Mouse (Mus musculus) forebrain, embryonic 16.5 days (tissue): ENCODE data around the gene M1ap. TPM values are rescaled to one million over a fixed set of nuclear protein-coding genes. Genes with fewer than 3 reads are reported as not detected.
A peak's percentile ranks its signal among the peaks of the same experiment; 100 is the strongest.

Source experiments
- ATAC-seq: fragments of 200-750 bp; cut with Nextera tagmentation; 2 replicates; pipeline ENCODE4 v1.8.0; 2017; ENCODE audit warnings: mild to moderate bottlenecking, moderate library complexity
- H3K27ac ChIP-seq: fragments of 300-500 bp; sonication (generic); 2 replicates; pipeline ENCODE4 v1.5.1; 2014; ENCODE audit warnings: low read length, control low read depth
- H3K27me3 ChIP-seq: fragments of 300-500 bp; sonication (generic); replicated peaks from 2 replicates; pipeline ENCODE4 v1.6.1; 2014; ENCODE audit warnings: low read length; ENCODE audit not compliant: control insufficient read depth, insufficient read depth
- H3K36me3 ChIP-seq: fragments of 300-500 bp; sonication (generic); 2 replicates; pipeline ENCODE4 v1.6.1; 2014; ENCODE audit not compliant: control insufficient read depth, insufficient read depth
- H3K4me1 ChIP-seq: fragments of 300-500 bp; sonication (generic); replicated peaks from 2 replicates; pipeline ENCODE4 v1.6.1; 2014; ENCODE audit warnings: low read length; ENCODE audit not compliant: control insufficient read depth, insufficient read depth
- H3K4me2 ChIP-seq: fragments of 300-500 bp; sonication (generic); 2 replicates; pipeline ENCODE4 v1.6.1; 2014; ENCODE audit warnings: mild to moderate bottlenecking, low read length, control low read depth
- H3K4me3 ChIP-seq: fragments of 300-500 bp; sonication (generic); replicated peaks from 2 replicates; pipeline ENCODE4 v1.5.1; 2014; ENCODE audit warnings: mild to moderate bottlenecking, low read length, control low read depth
- H3K9ac ChIP-seq: fragments of 300-500 bp; sonication (generic); replicated peaks from 2 replicates; pipeline ENCODE4 v1.6.1; 2014; ENCODE audit warnings: low read depth, low read length, control low read depth
- H3K9me3 ChIP-seq: fragments of 300-500 bp; sonication (generic); 2 replicates; pipeline ENCODE4 v1.6.1; 2016; ENCODE audit warnings: low read length; ENCODE audit not compliant: control insufficient read depth
- WGBS: fragments of 180-500 bp; shearing (Covaris S2); extraction: QIAGEN DNeasy Blood & Tissue Kit; methylation state at CpG from one replicate; pipeline ENCODE4 v1.1.7; 2014; 5-methylcytosine and 5-hydroxymethylcytosine counted together
- polyA plus RNA-seq: library from polyadenylated mRNA; unstranded; fragments of >200 nt; fragmentation: Nextera tagmentation; extraction: Ambion mirVana; gene quantifications from 2 replicates; pipeline ENCODE4 v1.2.1, GENCODE M21; 2015

The M1ap gene
- polyA plus RNA-seq, 1 experiment from 2014 or later = not detected

DNA sequence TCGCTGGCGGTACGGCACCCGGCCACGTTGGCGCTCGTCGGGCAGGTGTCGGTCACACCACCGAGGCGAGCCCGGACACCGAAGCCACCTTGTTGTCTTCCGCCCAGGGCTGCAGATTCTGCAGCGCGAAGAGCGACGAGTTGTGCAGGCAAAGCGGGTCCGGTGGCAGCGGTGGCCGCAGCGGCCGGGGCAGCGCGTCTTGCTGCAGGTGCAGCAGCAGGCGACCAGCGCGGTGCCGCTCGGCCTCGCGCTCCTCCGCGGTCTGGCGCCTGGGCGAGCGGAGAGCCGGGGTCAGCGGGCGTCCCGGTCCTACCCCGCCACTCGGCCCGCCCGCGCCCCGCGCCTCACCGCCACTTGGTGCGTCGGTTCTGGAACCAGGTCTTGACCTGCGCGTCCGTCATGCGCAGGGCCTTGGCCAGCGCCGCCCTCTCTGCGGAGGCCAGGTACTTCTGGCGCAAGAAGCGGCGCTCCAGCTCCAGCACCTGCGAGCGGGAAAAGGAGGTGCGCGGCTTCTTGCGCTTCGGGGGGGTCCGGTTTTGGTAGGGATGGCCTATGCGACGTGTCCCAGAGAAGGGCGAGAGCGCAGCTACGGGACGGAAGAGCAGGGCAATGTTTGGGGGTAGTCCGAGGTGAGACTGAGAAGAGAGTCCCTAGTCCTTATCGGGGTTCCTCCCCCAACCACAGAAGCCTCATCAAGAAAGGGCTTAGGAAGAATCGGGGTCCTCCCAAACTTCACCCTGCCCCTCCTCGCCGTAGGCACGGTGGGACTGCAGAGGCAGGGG, 122.2 kb downstream of the M1ap start:
- Histone ChIP-seq H3K4me1 (peaks cover 18% of the 10 kb centered on the region), H3K4me3 (no peak overlapping the region), H3K27me3 (peaks cover 80% of the 10 kb centered on the region), H3K36me3 (no peaks in the 10 kb centered on the region), H3K9me3 (no peaks in the 10 kb centered on the region), H3K27ac (no peak overlapping the region), H3K9ac (no peak overlapping the region), H3K4me2 (no peak overlapping the region)
- no peak for ATAC-seq
- WGBS = under 1% methylated on average over 74 of the region's 81 CpGs

DNA sequence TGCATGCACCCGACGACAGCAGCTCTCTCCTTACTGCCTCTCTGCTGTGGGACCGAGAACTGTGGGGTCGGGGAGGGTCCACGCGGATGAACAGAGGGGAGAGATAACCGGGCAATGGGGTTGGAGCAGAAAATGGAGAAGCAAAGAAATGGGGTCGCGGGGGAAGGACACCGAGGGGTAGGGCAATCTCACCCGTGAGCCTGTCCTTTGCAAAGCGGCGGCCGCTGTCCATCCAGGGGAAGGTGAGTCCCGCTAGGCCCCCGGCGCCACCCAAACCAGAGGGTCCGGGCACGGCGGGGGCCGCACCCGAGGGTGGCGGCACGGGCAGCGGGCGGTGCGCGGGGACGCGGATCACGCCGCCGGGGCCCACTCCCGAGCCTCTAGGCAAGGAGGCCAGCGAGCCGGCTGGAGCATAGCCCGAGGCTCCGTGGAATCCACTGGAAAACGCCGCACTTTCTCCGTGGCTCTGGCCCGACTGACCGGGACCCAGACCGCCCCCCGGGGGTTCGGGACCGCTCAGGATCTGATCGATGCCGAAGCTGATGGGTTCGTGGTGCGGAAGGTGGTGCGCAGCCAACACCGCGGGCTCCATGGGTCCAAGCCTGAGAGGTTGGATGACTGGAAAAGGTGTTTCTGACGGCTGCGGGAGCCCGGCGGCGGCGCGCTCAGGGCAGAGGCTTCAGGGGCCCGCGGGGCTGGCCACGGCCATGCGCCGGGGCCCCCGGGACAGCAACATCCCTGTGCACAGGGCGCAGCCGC, 123.0 kb downstream of the M1ap start:
- Histone ChIP-seq H3K4me3 (no peak overlapping the region), H3K27ac (no peak overlapping the region)
- ATAC-seq = peak; percentile 29

DNA sequence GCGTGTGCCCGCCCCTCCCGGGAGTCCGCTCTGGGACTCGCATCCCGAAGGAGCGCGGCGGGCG, 123.4 kb downstream of the M1ap start, which contains the start of gene Tlx2:
Gene Tlx2, minus strand, starts transcription at position 47 of the 64 bp plus-strand sequence.
- Histone ChIP-seq H3K27me3 (peaks cover 79% of the 10 kb centered on the region), H3K36me3 (no peaks in the 10 kb centered on the region), H3K4me3 (no peak within 1 kb of the TSS), H3K4me1 (peaks cover 18% of the 10 kb centered on the region), H3K9me3 (no peaks in the 10 kb centered on the region), H3K9ac (no peak within 1 kb of the TSS), H3K4me2 (no peak within 1 kb of the TSS), H3K27ac (no peak within 1 kb of the TSS)
- 0% methylated on average over 8 of the region's 10 CpGs for WGBS
- no peak for ATAC-seq

More for the DNA sequence above, 123.0 kb downstream of the M1ap start:
- Histone ChIP-seq H3K36me3 (no peaks in the 10 kb centered on the region), H3K9ac (no peak overlapping the region), H3K4me1 (peaks cover 18% of the 10 kb centered on the region), H3K4me2 (no peak overlapping the region), H3K27me3 (peaks cover 79% of the 10 kb centered on the region), H3K9me3 (no peaks in the 10 kb centered on the region)
- WGBS = 1% methylated on average over 67 of the region's 69 CpGs

DNA sequence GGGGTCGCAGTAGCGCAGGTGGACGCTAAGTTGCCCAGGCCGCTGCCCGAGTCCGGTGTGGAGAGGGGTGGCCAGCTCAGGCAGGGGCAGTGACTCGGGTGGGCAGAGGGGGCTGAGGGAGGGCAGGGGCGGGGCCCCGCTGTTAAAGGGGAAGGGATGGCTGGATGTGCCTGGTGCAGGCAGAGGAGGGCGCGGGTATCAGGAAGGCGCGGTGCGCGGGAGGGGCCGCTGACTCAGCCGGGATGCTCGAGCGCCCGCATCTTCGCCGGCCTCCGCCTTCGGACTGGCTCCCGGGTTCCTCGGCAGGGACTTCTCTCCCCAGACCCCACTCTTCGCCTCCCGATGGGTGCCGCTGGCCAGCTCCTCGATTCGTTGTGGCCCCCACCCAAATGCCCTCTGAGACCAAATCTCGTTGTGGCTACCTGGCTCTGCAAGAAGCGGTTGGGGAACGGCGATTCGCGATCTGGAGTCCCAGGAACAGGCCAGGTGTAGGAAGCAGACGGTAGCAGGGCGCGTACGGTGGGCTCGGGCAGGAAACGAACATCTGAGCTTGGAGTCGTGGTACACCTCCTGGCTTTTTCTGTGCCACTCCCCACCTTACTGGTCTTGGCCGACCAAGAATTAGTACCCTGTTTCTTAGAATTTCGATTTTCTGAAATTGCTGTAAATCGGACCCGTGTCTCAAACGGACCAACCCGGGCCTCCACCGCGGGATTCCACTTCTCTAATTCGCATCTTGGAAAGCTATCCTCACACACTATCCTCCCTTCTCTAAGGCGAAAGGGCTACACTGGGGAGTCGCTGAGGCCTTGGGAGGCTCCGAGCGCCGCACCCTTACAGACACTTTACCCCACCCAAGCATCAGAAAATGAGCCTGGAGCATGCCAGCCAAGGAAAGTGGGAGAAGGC, 123.9 kb downstream of the M1ap start:
- H3K9me3 ChIP-seq = no peaks in the 10 kb centered on the region
- no peak overlapping the region for H3K4me3 ChIP-seq
- H3K4me2 ChIP-seq = no peak overlapping the region
- peaks cover 80% of the 10 kb centered on the region for H3K27me3 ChIP-seq
- peaks cover 18% of the 10 kb centered on the region for H3K4me1 ChIP-seq
- under 1% methylated on average over 51 of the region's 58 CpGs for WGBS
- H3K9ac ChIP-seq = no peak overlapping the region
- no peak for ATAC-seq
- H3K36me3 ChIP-seq = no peaks in the 10 kb centered on the region
- no peak overlapping the region for H3K27ac ChIP-seq

DNA sequence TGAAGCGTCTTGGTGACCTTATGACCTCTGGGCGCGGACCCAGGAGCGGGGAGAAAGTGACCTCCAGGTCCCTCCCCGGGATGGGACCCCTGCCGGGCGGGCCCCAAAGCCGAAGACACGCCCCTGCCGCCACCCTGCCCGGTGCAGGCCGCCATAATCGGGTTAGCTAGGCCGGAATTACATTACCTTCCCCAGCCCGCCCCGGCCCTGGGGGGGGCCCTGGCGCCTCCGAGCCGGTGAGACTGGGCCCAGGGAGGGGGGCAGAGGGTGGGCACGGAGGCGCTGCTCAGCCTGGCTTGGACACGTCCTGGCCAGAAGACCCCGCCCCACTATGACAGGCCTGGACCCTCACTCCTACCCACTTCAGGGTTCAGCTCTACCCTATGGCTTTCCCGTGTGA, 124.5 kb downstream of the M1ap start:
- Histone ChIP-seq H3K4me3 (no peak overlapping the region), H3K9ac (no peak overlapping the region), H3K4me2 (no peak overlapping the region), H3K9me3 (no peaks in the 10 kb centered on the region), H3K36me3 (no peaks in the 10 kb centered on the region), H3K27ac (no peak overlapping the region), H3K27me3 (peaks cover 80% of the 10 kb centered on the region), H3K4me1 (peaks cover 18% of the 10 kb centered on the region)
- 1% methylated on average over 23 of the region's 24 CpGs for WGBS
- no peak for ATAC-seq

DNA sequence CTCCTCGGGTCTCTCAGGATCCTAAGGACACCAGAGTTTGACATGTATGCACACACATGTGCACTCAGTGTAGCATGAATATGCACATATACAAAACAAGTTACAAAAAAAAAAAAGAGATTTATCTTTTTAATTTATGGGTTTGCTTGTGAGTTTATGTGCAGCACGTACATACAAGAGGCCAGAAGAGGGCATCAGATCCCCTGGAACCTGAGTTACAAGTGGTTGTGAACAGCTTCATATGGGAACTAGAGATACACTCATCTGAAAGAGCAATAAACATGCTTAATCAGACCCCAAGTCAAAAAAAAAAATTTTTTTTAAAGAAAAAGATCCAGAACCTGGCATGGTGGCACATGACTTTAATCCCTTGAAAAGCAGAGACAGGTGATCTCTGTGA, 128.3 kb downstream of the M1ap start:
- Histone ChIP-seq H3K27ac (no peak overlapping the region), H3K9me3 (no peaks in the 10 kb centered on the region), H3K4me3 (no peak overlapping the region), H3K36me3 (no peaks in the 10 kb centered on the region), H3K9ac (no peak overlapping the region), H3K4me1 (peaks cover 27% of the 10 kb centered on the region), H3K27me3 (peaks cover 51% of the 10 kb centered on the region), H3K4me2 (no peak overlapping the region)
- WGBS = 25% methylated on average over 2 of the region's 2 CpGs
- no peak for ATAC-seq

DNA sequence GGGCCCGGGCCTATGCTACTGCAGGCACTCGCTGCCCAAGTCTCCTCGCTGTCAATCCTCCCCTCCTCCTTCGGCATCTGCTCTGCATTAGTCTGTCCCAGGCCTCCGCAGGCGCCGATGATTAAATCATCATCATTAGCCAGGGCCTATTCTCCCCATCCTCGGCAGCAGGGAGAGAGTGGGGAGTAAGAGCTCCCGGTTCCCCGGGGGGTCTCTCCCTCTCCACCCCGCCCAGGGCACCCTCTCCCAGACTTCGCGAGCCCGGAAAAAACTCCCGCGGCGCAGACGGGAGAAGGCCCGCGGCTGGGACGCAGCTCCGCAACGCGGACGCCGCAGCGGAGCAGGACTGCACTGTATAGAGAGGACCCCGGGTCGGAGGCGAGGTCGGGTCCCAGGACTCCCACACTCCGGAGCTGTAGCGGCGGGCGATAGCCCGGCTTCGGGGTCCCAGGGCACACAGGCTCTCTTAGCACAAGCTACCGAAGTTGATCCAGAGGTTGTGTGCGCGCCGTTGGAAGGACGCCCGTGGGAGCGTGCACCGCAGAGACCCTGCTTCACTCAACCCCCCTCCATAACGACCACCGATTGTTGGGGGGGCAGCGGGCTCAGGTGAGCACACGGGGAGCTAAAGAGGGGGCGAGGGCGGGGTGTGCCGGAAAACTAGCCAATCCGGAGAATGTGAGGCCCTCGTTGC, 131.1 kb downstream of the M1ap start, which contains the start of gene Pcgf1:
Gene Pcgf1, plus strand, starts transcription at position 240 of the 694 bp plus-strand sequence.
- ATAC-seq = peak; percentile 75
- H3K27me3 ChIP-seq = peaks cover 36% of the 10 kb centered on the region
- peak within 1 kb of the TSS; percentile 85 for H3K4me3 ChIP-seq
- H3K9ac ChIP-seq = peak within 1 kb of the TSS; percentile 88
- no peaks in the 10 kb centered on the region for H3K9me3 ChIP-seq
- 0% methylated on average over 54 of the region's 54 CpGs for WGBS
- peaks cover 21% of the 10 kb centered on the region for H3K4me1 ChIP-seq
- H3K27ac ChIP-seq = peak within 1 kb of the TSS; percentile 94
- peaks cover 8% of the 10 kb centered on the region for H3K36me3 ChIP-seq
- H3K4me2 ChIP-seq = peak within 1 kb of the TSS; percentile 96

DNA sequence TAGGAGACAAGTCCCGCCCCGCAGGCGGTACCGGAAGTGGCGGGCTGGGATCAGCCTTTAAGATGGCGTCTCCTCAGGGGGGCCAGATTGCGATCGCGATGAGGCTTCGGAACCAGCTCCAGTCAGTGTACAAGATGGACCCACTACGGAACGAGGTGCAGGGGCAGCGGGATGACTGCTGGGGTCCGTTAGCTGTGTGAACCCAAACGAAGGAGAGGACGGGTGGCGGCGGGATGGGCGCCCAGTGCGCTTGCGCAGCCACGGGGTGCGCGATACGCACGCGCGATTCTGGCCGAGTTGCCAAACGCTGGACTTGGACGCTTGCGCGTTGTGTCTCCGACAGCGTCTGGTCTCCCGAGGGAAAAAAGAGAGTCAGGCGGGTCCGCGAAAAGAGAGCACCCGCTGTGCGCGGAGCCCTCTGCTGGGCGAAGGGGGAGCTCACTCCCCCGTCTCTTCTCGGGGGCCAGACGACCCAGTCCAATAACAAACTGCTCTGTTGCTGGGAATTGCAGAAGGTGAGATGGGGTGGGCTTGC, 131.7 kb downstream of the M1ap start:
- peak overlapping the region; percentile 88 for H3K9ac ChIP-seq
- H3K4me2 ChIP-seq = peak overlapping the region; percentile 84
- WGBS = 0% methylated on average over 46 of the region's 46 CpGs
- peaks cover 40% of the 10 kb centered on the region for H3K27me3 ChIP-seq
- H3K36me3 ChIP-seq = peaks cover 8% of the 10 kb centered on the region
- H3K9me3 ChIP-seq = no peaks in the 10 kb centered on the region
- ATAC-seq = peak; percentile 94
- peak overlapping the region; percentile 85 for H3K4me3 ChIP-seq
- peaks cover 21% of the 10 kb centered on the region for H3K4me1 ChIP-seq
- peak overlapping the region; percentile 94 for H3K27ac ChIP-seq
